Mouse (Mus musculus) spleen, adult 2 months (tissue): Measurements from ENCODE around the gene H2-Ab1. TPM values are rescaled to one million over a fixed set of nuclear protein-coding genes. Genes with fewer than 3 reads are reported as not detected.
A peak's percentile ranks its signal among the peaks of the same experiment; 100 is the strongest.
"Not testable (repeated sequence)": the region's sequence is repeated elsewhere in the genome, so short reads cannot be mapped to it uniquely, and the experiment has no call there.

Experiments
- DNase-seq, 2 experiments: peaks; one replicate each; pipeline versions ENCODE4 v3.0.0 to v3.0.0-alpha.2; 2012 to 2021; ENCODE audit warnings: low spot score in 2 of 2, low read depth in 1 of 2
- H3K27ac ChIP-seq: fragments of 200-500 bp; 2 replicates; pipeline ENCODE4 v1.5.1; 2012; ENCODE audit warnings: low read length, inconsistent platforms; ENCODE audit not compliant: insufficient read depth
- H3K27me3 ChIP-seq: fragments of 200-500 bp; 2 replicates; pipeline ENCODE4 v1.6.1; 2012; ENCODE audit warnings: mild to moderate bottlenecking, moderate library complexity, low read length, inconsistent platforms; ENCODE audit not compliant: control insufficient read depth, insufficient read depth
- H3K36me3 ChIP-seq: fragments of 200-500 bp; 2 replicates; pipeline ENCODE4 v1.6.1; 2012; ENCODE audit warnings: mild to moderate bottlenecking, low read length, inconsistent platforms; ENCODE audit not compliant: control insufficient read depth, insufficient read depth
- H3K4me1 ChIP-seq: fragments of 200-500 bp; 2 replicates; pipeline ENCODE4 v1.6.1; 2011; ENCODE audit warnings: inconsistent platforms; ENCODE audit not compliant: control insufficient read depth, insufficient read depth, insufficient read length
- H3K4me3 ChIP-seq: fragments of 200-500 bp; 2 replicates; pipeline ENCODE4 v1.5.1; 2011; ENCODE audit warnings: mild to moderate bottlenecking, inconsistent platforms; ENCODE audit not compliant: insufficient read depth, insufficient read length; ENCODE audit errors: extremely low read depth
- CTCF ChIP-seq: fragments of 200-500 bp; IDR thresholded peaks from 2 replicates; pipeline ENCODE4 v1.5.1; 2011; ENCODE audit warnings: mild to moderate bottlenecking, inconsistent platforms; ENCODE audit not compliant: insufficient read depth, insufficient read length, insufficient replicate concordance; ENCODE audit errors: extremely low read depth
- POLR2A ChIP-seq: fragments of 200-500 bp; IDR thresholded peaks from 2 replicates; pipeline ENCODE4 v1.6.1; 2011; ENCODE audit warnings: low read depth, low read length, inconsistent platforms
- WGBS: fragments of 180-500 bp; shearing (Covaris S2); methylation state at CpG from one replicate; pipeline ENCODE4 v1.1.7; 2018; 5-methylcytosine and 5-hydroxymethylcytosine counted together
- polyA plus RNA-seq: library from polyadenylated mRNA; depleted of rRNA; stranded (reverse); fragments of >200 nt; gene quantifications from 2 replicates; pipeline ENCODE4 v1.2.3, GENCODE M21; 2012

Gene H2-Ab1
- polyA plus RNA-seq, 1 experiment = 5,504 TPM

GRCm38 (mm10) chr17:34309683-34310385 is 52.3 kb downstream of the H2-Ab1 start:
- WGBS = 34% methylated on average over 38 of the region's 38 CpGs
- Histone ChIP-seq H3K36me3 (peaks cover 52% of the 10 kb centered on the region), H3K27me3 (no peaks in the 10 kb centered on the region), H3K4me3 (peak overlapping the region; percentile 58), H3K4me1 (peaks cover 6% of the 10 kb centered on the region; the same call in 1 of the 2 replicates), H3K27ac (peak overlapping the region; percentile 36)
- no peak for TF ChIP-seq CTCF
- no peak for TF ChIP-seq POLR2A
- peak in 1 of 2 experiments; percentile 50 for DNase-seq

GRCm38 (mm10) chr17:34310526-34310925 is 53.0 kb downstream of the H2-Ab1 start:
- peak in 1 of 2 experiments; percentile 3 for DNase-seq
- not testable (repeated sequence) for H3K27ac ChIP-seq, H3K27me3 ChIP-seq, H3K4me1 ChIP-seq, H3K4me3 ChIP-seq
- H3K36me3 ChIP-seq = peaks cover 59% of the 10 kb centered on the region
- 59% methylated on average over 3 of the region's 3 CpGs for WGBS

- 71% methylated on average over 1 of the region's 1 CpGs for WGBS
- peaks cover 6% of the 10 kb centered on the region; the same call in 1 of the 2 replicates for H3K4me1 ChIP-seq
- TF ChIP-seq CTCF (no peak), POLR2A (no peak)
- H3K27ac ChIP-seq = no peak overlapping the region
- no peaks in the 10 kb centered on the region for H3K27me3 ChIP-seq
- peaks cover 59% of the 10 kb centered on the region for H3K36me3 ChIP-seq
- DNase-seq = no peak
- H3K4me3 ChIP-seq = no peak overlapping the region
These were observed 54.7 kb downstream of the H2-Ab1 start for GRCm38 (mm10) chr17:34312185-34312584.

GRCm38 (mm10) chr17:34313393-34313792 is 55.9 kb downstream of the H2-Ab1 start:
- TF ChIP-seq POLR2A (no peak), CTCF (peak; percentile 87; the same call in 1 of the 2 replicates)
- H3K4me3 ChIP-seq = no peak overlapping the region
- 33% methylated on average over 3 of the region's 3 CpGs for WGBS
- peaks cover 6% of the 10 kb centered on the region; the same call in 1 of the 2 replicates for H3K4me1 ChIP-seq
- H3K27me3 ChIP-seq = no peaks in the 10 kb centered on the region
- peak in 1 of 2 experiments; percentile 81 for DNase-seq
- 0 out of 2 replicates have a peak overlapping the region, but pooled peaks have one; percentile 11 for H3K27ac ChIP-seq
- H3K36me3 ChIP-seq = peaks cover 50% of the 10 kb centered on the region

- TF ChIP-seq POLR2A (no peak), CTCF (no peak)
These were observed 56.8 kb downstream of the H2-Ab1 start for GRCm38 (mm10) chr17:34314286-34314685.

GRCm38 (mm10) chr17:34315512-34315911 is 58.0 kb downstream of the H2-Ab1 start:
- WGBS = 68% methylated on average over 1 of the region's 1 CpGs
- H3K27ac ChIP-seq = no peak overlapping the region
- no peak for DNase-seq
- no peaks in the 10 kb centered on the region for H3K27me3 ChIP-seq
- H3K36me3 ChIP-seq = peaks cover 39% of the 10 kb centered on the region
- no peak overlapping the region for H3K4me3 ChIP-seq
- peaks cover 4% of the 10 kb centered on the region; the same call in 1 of the 2 replicates for H3K4me1 ChIP-seq
- TF ChIP-seq POLR2A (no peak), CTCF (no peak)

More at GRCm38 (mm10) chr17:34314286-34314685, 56.8 kb downstream of the H2-Ab1 start:
- WGBS = 71% methylated on average over 9 of the region's 9 CpGs
- Histone ChIP-seq H3K36me3 (peaks cover 47% of the 10 kb centered on the region), H3K4me1 (peaks cover 4% of the 10 kb centered on the region; the same call in 1 of the 2 replicates), H3K27ac (no peak overlapping the region), H3K27me3 (no peaks in the 10 kb centered on the region), H3K4me3 (no peak overlapping the region)
- DNase-seq = no peak

- DNase-seq = no peak
- H3K27me3 ChIP-seq = no peaks in the 10 kb centered on the region
- H3K27ac ChIP-seq = no peak overlapping the region
- WGBS = 91% methylated on average over 2 of the region's 2 CpGs
- H3K4me3 ChIP-seq = no peak overlapping the region
- TF ChIP-seq POLR2A (no peak), CTCF (no peak)
- H3K4me1 ChIP-seq = peaks cover 4% of the 10 kb centered on the region; the same call in 1 of the 2 replicates
- H3K36me3 ChIP-seq = peaks cover 39% of the 10 kb centered on the region
These were observed 59.2 kb downstream of the H2-Ab1 start for GRCm38 (mm10) chr17:34316697-34317096.
